Mouse (Mus musculus) megakaryocyte-erythroid progenitor cell, adult 5-6 weeks (primary cell): ENCODE results near the gene Carmil1. TPM values are rescaled to one million over a fixed set of nuclear protein-coding genes. Genes with fewer than 3 reads are reported as not detected.

ENCODE experiments used
- ATAC-seq: replicated peaks from 2 replicates; pipeline ENCODE4 v1.8.0; 2016; ENCODE audit warnings: mild to moderate bottlenecking, inconsistent platforms; ENCODE audit not compliant: severe bottlenecking, poor library complexity, low FRiP score, low TSS enrichment
- total RNA-seq, 2 experiments: library from RNA; stranded (forward) in 1 of 2; stranded (reverse) in 1 of 2; fragments of 200-1000, 215-1000 nt in 1 of 2; fragments of >200 nt in 1 of 2; fragmentation: Nextera tagmentation in 1 of 2; gene quantifications; 2 replicates each; pipeline ENCODE4 v1.2.3; 2014 to 2017

The Carmil1 gene
- total RNA-seq (2014; fragmentation: Nextera tagmentation): not detected in 2 replicates
- total RNA-seq (2017): not detected in 2 replicates

- peak; percentile 80 for ATAC-seq
These were observed at the start of gene Carmil1 for GRCm38 (mm10) chr13:24280439-24281431. Gene Carmil1 (minus strand): TSS chr13:24280795.

GRCm38 (mm10) chr13:24330128-24330527 is 49.5 kb upstream of the Carmil1 start:
- no peak for ATAC-seq

GRCm38 (mm10) chr13:24328036-24328817 is 47.6 kb upstream of the Carmil1 start:
- ATAC-seq: no peak

GRCm38 (mm10) chr13:24327201-24327600 is 46.6 kb upstream of the Carmil1 start, which contains the start of gene Cmah:
Gene Cmah (plus strand): TSS chr13:24327404.
- no peak for ATAC-seq

DNA sequence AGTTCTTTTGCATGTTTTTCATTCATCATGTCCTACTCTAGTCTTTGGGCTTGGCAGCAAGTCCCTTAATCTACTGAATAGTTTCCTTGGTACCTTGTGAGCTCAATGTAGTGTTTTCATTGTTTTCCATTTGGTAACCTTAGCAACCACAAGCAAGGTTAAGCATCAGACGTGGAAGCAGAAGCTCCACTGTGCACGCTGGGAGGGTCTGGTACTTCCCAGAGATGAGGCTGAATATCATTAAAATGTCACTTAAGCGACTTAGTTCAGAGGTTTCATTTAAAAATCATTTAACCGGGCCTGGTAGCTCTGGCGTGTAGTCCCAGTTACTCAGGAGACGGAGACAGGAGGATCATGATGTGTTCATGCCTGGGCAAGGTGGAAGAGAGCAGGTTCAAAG is 40.7 kb upstream of the Carmil1 start:
- ATAC-seq: no peak

DNA sequence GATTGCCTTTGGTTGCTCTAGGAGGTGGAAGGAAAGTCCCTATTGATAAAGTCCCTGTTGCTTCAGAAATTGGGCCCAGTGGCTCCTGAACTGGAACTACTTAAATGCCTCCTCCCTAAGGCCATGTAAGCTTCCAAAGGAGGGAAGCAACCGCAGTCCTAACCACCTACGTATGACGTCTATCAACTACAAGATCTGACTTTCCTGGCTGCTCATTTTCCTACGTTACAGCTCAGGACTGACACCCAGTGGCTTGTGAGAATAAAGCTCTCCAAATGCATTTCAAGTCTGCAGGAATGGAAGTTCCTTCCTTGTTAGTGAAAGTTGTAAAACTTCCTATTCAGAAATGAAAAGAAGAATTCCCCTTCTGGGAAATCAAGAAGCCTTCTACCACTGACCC is 38.0 kb upstream of the Carmil1 start:
- ATAC-seq: 0 out of 2 replicates have a peak, but pooled peaks have one; percentile 47

DNA sequence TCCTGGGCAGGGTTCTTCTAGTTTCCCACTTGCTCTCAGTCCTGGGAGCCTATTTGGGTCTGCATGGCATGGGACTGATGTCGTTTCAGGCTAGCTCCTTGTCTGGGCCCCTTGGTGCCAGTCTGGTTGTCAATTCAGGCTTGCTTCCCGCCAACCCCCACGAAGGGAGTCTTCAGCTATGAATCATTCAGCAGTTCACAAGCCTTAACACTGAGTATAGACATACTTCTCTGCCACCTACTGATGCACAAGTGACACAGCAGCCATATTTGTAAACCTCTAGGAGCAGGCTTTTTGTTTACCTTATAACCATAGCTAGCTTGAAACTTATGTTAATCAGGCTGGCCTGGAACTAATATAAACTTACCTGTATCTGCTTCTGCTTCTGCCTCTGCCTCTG is 36.0 kb upstream of the Carmil1 start:
- ATAC-seq: no peak

GRCm38 (mm10) chr13:24311011-24311940 is 30.7 kb upstream of the Carmil1 start:
- ATAC-seq: peak; percentile 90

GRCm38 (mm10) chr13:24306248-24306647 is 25.7 kb upstream of the Carmil1 start:
- ATAC-seq: no peak

GRCm38 (mm10) chr13:24305486-24305885 is 24.9 kb upstream of the Carmil1 start:
- ATAC-seq: no peak

GRCm38 (mm10) chr13:24297252-24297651 is 16.7 kb upstream of the Carmil1 start:
- ATAC-seq: peak; percentile 55; the same call in 1 of the 2 replicates

GRCm38 (mm10) chr13:24287381-24287780 is 6.8 kb upstream of the Carmil1 start:
- no peak for ATAC-seq

DNA sequence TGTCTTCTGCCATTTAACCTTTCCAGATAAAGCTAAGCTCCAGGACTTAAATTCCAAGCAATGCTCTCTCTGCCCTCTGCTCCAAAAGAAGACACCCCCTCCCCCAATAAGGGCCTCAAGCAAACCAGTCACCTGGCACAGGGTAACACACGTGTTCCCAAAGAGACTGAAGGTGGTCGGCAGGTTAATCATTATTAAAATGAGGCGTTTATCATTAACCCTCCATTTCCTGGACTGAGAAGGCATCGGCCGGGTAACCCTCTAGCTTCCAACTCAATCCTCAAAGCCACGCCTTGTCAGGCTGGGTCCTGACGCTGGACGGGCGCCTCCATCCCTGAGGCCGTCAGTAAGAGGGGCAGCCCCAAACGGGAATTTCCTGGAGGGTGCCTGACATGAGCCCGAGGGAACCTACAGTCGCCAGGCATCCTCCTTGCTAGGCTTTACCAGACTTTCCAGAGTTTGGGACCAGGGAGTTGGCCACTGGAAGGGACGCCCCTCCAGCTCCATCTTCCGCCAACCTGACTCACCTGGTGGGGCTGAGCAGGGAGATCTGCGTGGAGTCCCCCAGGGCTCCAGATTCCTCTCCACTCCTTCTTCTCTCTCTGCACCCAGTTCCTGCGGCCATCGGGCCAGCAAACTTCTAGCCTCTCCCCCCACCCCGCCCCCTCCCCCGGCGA is 695 bp downstream of the Carmil1 start:
- no peak for ATAC-seq

- ATAC-seq: no peak
These were observed 1.2 kb downstream of the Carmil1 start for GRCm38 (mm10) chr13:24279407-24279761.

- no peak for ATAC-seq
These were observed 7.7 kb downstream of the Carmil1 start for GRCm38 (mm10) chr13:24272740-24273377.

DNA sequence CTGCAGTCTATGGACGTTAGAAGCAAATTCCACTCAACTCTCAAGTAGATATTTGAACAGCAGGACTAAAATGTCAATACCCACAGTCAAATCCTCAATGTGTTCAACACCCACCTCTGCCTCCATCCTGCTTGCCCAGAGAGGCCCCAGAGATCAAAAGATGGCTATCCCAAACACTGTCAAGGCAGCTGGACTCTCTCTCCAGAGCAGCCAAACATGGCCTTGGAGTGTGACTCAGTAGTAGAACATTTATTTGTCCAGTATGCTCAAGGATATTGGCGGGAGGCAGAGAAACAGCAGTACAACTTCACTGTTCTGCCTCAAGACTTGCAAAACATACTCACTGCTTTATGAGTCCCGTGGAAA is 11.5 kb downstream of the Carmil1 start:
- ATAC-seq: no peak

GRCm38 (mm10) chr13:24268355-24269099 is 12.1 kb downstream of the Carmil1 start:
- ATAC-seq: no peak

DNA sequence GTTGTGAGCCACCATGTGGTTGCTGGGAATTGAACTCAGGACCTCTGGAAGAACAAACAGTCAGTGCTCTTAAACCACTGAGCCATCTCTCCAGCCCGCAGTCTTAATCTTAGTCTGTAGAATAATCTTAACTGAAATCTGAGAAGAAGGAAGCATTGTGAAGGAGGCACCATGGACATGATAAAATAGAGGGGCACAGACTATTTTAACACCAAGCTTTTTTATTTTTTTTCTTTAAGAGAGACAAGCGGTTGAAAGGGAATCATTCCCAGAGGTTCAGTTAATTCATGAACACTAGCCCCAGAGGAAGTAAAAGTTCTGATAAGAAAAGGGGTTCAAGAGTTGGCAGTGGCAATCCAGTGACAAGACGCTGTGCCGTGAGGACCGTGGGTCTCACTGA is 15.8 kb downstream of the Carmil1 start:
- no peak for ATAC-seq
